Mouse (Mus musculus) stomach, postnatal 0 days (tissue): ENCODE results near the gene Dnajb14.

ENCODE experiments used
- CTCF ChIP-seq: IDR thresholded peaks from 2 replicates; pipeline ENCODE4 v1.5.1; 2016; ENCODE audit warnings: antibody characterized with exemption, low read depth, mild to moderate bottlenecking, moderate library complexity
- EP300 ChIP-seq: optimal IDR thresholded peaks from 2 replicates; pipeline ENCODE3; 2016; ENCODE audit warnings: antibody characterized with exemption

GRCm38 (mm10) chr3:137820688-137821467 is 46.6 kb upstream of the Dnajb14 start:
- TF ChIP-seq CTCF (no peak), EP300 (no peak)
